Mouse (Mus musculus): ENCODE measurements at regions not wholly inside any gene's neighbourhood (a gene's known extent, or its start where the extent isn't known, plus 50 kb on each side); places are given as distances from the start of the nearest gene placed in this dataset.
A peak's percentile ranks its signal among the peaks of the same experiment; 100 is the strongest.

- no peak for DNase-seq (ENCODE audit: low spot score)
These were observed 72.0 kb upstream of the Col5a2 start for GRCm38 (mm10) chr1:45575131-45575530.

- no peak for DNase-seq (ENCODE audit: low spot score)
These were observed 77.4 kb upstream of the Col5a2 start for GRCm38 (mm10) chr1:45580466-45580865.

- DNase-seq (ENCODE audit: low spot score), result no peak
These were observed 84.4 kb upstream of the Col5a2 start for GRCm38 (mm10) chr1:45587351-45588025.

- no peak for DNase-seq (ENCODE audit: low spot score)
These were observed 94.2 kb upstream of the Col5a2 start for GRCm38 (mm10) chr1:45597316-45597715.

GRCm38 (mm10) chr1:45599421-45599820 lies 96.3 kb upstream of the Col5a2 start:
- no peak for DNase-seq (ENCODE audit: low spot score)

- no peak for DNase-seq (ENCODE audit: low spot score)
These were observed 96.9 kb upstream of the Col5a2 start for GRCm38 (mm10) chr1:45600011-45600410.

GRCm38 (mm10) chr1:45605571-45605970 lies 102.5 kb upstream of the Col5a2 start:
- DNase-seq (ENCODE audit: low spot score), result no peak

GRCm38 (mm10) chr1:45608316-45608715 lies 105.2 kb upstream of the Col5a2 start:
- no peak for DNase-seq (ENCODE audit: low spot score)

- no peak for DNase-seq (ENCODE audit: low spot score)
These were observed 115.9 kb upstream of the Col5a2 start for GRCm38 (mm10) chr1:45619008-45619407.

GRCm38 (mm10) chr1:45625921-45626320 lies 122.8 kb upstream of the Col5a2 start:
- peak; percentile 40 for DNase-seq (ENCODE audit: low spot score)

GRCm38 (mm10) chr1:45626733-45627132 lies 123.7 kb upstream of the Col5a2 start:
- peak; percentile 46 for DNase-seq (ENCODE audit: low spot score)

GRCm38 (mm10) chr1:45627840-45628239 lies 124.8 kb upstream of the Col5a2 start:
- peak; percentile 56 for DNase-seq (ENCODE audit: low spot score)

GRCm38 (mm10) chr1:45647301-45647700 lies 144.2 kb upstream of the Col5a2 start:
- DNase-seq (ENCODE audit: low spot score), result no peak

- no peak for DNase-seq (ENCODE audit: low spot score)
These were observed 141.7 kb upstream of the Wdr75 start for GRCm38 (mm10) chr1:45653248-45653647.

GRCm38 (mm10) chr1:45663882-45664520 lies 131.0 kb upstream of the Wdr75 start:
- DNase-seq (ENCODE audit: low spot score), result peak; percentile 54

- peak; percentile 78 for DNase-seq (ENCODE audit: low spot score)
These were observed 122.4 kb upstream of the Wdr75 start for GRCm38 (mm10) chr1:45672443-45673156.

- DNase-seq (ENCODE audit: low spot score), result peak; percentile 60
These were observed 119.1 kb upstream of the Wdr75 start for GRCm38 (mm10) chr1:45675771-45676439.

- no peak for DNase-seq (ENCODE audit: low spot score)
These were observed 114.8 kb upstream of the Wdr75 start for GRCm38 (mm10) chr1:45679964-45680709.

GRCm38 (mm10) chr1:45700893-45701292 lies 94.1 kb upstream of the Wdr75 start:
- peak; percentile 33 for DNase-seq (ENCODE audit: low spot score)

- no peak for DNase-seq (ENCODE audit: low spot score)
These were observed 93.5 kb upstream of the Wdr75 start for GRCm38 (mm10) chr1:45701516-45701915.

- DNase-seq (ENCODE audit: low spot score), result no peak
These were observed 71.6 kb upstream of the Wdr75 start for GRCm38 (mm10) chr1:45723369-45723768.

GRCm38 (mm10) chr1:45732958-45733357 lies 62.0 kb upstream of the Wdr75 start:
- DNase-seq (ENCODE audit: low spot score), result no peak

Data from heart, adult 8-10 months (tissue).